Mouse (Mus musculus) E14TG2a.4 (cell line): ENCODE results near the gene Sbf1.

ENCODE experiments used
- H3K27me3 ChIP-seq: 2 replicates; pipeline ENCODE4 v1.6.1; 2014; ENCODE audit warnings: low read length, control low read depth; ENCODE audit not compliant: insufficient read depth
- H3K36me3 ChIP-seq: 2 replicates; pipeline ENCODE4 v1.6.1; 2014; ENCODE audit warnings: low read length, control low read depth; ENCODE audit not compliant: insufficient read depth
- H3K4me1 ChIP-seq: replicated peaks from 2 replicates; pipeline ENCODE4 v1.6.1; 2014; ENCODE audit warnings: low read depth, low read length, control low read depth
- H3K4me3 ChIP-seq: replicated peaks from 2 replicates; pipeline ENCODE4 v1.5.1; 2014; ENCODE audit warnings: mild to moderate bottlenecking, low read length
- H3K9me3 ChIP-seq: 2 replicates; pipeline ENCODE4 v1.6.1; 2014; ENCODE audit warnings: low read length, control low read depth
- CTCF ChIP-seq: conservative IDR thresholded peaks from 2 replicates; pipeline ENCODE4 v1.5.1; 2014; ENCODE audit warnings: low read length
- NANOG ChIP-seq: IDR thresholded peaks from 2 replicates; pipeline ENCODE4 v1.6.1; 2014; ENCODE audit warnings: borderline replicate concordance, low read length, mixed read lengths
- POU5F1 ChIP-seq: IDR thresholded peaks from 2 replicates; pipeline ENCODE4 v1.6.1; 2014; ENCODE audit warnings: low read length, borderline replicate concordance

Gene Sbf1

GRCm38 (mm10) chr15:89309962-89310498 lies 5.1 kb downstream of the Sbf1 start:
- Histone ChIP-seq H3K27me3 (no peaks in the 10 kb centered on the region), H3K36me3 (peaks cover 32% of the 10 kb centered on the region)
- TF ChIP-seq CTCF: no peak
- no peak for TF ChIP-seq POU5F1
- TF ChIP-seq NANOG: no peak

DNA sequence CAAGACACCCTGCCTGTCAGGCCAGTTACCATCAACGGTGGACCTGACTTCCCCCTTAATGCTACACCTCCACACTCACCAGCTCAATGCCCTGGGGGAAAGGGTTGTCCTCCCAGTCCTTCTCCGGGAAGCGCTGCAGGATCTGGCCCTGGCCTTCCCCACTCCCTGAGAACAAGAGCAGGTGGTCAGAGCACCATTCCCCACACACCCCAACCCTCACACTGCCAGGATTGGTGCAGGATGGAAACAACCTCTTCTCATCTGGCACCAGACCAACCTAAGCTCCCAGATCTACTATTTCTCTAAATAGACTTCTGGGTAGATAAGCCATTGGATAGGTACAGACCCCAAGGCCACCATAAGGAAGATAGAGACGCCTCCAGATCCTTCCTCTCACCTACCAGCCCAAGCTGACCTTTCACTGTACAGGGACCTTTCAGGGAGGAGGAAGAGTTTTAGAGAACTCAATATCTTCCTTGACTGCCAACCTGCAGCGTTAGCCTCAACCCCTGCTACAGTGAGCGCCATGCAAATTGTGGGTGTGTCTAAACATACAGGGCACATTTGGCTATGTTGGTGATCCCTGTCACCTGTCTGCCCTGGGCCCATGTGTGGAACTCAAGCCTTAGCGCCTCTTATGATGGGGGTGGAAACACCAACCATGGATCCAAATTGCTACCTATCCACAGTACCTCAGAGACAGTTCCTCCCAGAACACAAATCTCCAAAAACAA lies 6.5 kb downstream of the Sbf1 start:
- Histone ChIP-seq H3K27me3 (no peaks in the 10 kb centered on the region), H3K36me3 (peaks cover 46% of the 10 kb centered on the region), H3K9me3 (peaks cover 4% of the 10 kb centered on the region; the same call in 1 of the 2 replicates), H3K4me1 (peaks cover 64% of the 10 kb centered on the region), H3K4me3 (no peak overlapping the region)
- TF ChIP-seq NANOG (no peak), POU5F1 (no peak), CTCF (no peak)

More at GRCm38 (mm10) chr15:89309962-89310498, 5.1 kb downstream of the Sbf1 start:
- H3K9me3 ChIP-seq: peaks cover 4% of the 10 kb centered on the region; the same call in 1 of the 2 replicates
- no peak overlapping the region for H3K4me3 ChIP-seq
- H3K4me1 ChIP-seq: peaks cover 68% of the 10 kb centered on the region

DNA sequence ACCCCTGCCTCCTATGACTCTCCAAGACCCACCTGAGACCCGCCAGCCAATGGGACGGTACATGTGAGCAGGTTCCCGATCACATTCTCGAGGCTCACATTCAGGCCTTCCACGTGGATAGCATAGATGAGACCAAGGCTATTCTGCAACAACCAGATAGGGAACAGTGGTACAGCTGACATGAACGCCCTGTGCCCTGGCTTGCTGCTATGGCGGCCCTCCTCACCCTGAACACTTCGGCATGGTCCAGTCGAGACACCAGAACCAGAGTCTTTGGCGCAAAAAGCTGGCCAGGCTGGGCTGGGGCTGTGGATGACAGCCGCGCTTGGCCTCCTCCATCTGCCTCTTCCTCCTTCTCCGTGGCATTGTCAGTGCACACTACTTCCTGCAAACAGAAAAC lies 7.7 kb downstream of the Sbf1 start:
- Histone ChIP-seq H3K9me3 (peaks cover 4% of the 10 kb centered on the region; the same call in 1 of the 2 replicates), H3K27me3 (no peaks in the 10 kb centered on the region), H3K36me3 (peaks cover 58% of the 10 kb centered on the region), H3K4me3 (no peak overlapping the region), H3K4me1 (peaks cover 56% of the 10 kb centered on the region)
- TF ChIP-seq CTCF (no peak), NANOG (no peak), POU5F1 (no peak)

DNA sequence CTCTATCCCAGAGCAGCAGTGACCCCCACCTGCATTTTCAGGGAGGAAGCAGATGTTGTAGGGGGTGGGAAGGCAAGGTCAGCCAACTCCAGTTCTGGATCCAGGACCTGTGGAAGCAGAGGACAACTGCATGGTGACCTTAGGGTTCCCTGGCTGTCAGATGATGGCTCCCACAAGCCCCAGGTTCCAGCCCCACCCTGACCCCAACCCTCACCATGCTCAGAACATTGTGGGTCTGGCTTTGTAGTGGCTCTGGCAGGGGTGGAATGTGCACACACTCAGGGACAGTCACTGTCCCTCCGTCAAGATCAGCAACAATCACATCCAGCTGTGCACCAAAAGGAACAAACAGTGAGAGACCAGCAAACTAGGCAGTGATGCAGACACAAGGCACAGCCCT lies 9.1 kb downstream of the Sbf1 start:
- Histone ChIP-seq H3K27me3 (no peaks in the 10 kb centered on the region), H3K4me3 (no peak overlapping the region), H3K4me1 (peaks cover 55% of the 10 kb centered on the region), H3K36me3 (peaks cover 73% of the 10 kb centered on the region), H3K9me3 (peaks cover 2% of the 10 kb centered on the region; the same call in 1 of the 2 replicates)
- no peak for TF ChIP-seq CTCF

GRCm38 (mm10) chr15:89300600-89300999 lies 14.5 kb downstream of the Sbf1 start:
- Histone ChIP-seq H3K4me3 (no peak overlapping the region), H3K36me3 (peaks cover 96% of the 10 kb centered on the region), H3K9me3 (no peaks in the 10 kb centered on the region), H3K27me3 (no peaks in the 10 kb centered on the region), H3K4me1 (peaks cover 14% of the 10 kb centered on the region)
- TF ChIP-seq POU5F1: no peak
- TF ChIP-seq NANOG: no peak
- TF ChIP-seq CTCF: no peak

- no peak for TF ChIP-seq POU5F1
- TF ChIP-seq NANOG: no peak
- TF ChIP-seq CTCF: no peak
- peaks cover 10% of the 10 kb centered on the region for H3K4me1 ChIP-seq
- no peaks in the 10 kb centered on the region for H3K27me3 ChIP-seq
- no peaks in the 10 kb centered on the region for H3K9me3 ChIP-seq
- peaks cover 96% of the 10 kb centered on the region for H3K36me3 ChIP-seq
- no peak overlapping the region for H3K4me3 ChIP-seq
These were observed 14.9 kb downstream of the Sbf1 start for GRCm38 (mm10) chr15:89300180-89300579.

DNA sequence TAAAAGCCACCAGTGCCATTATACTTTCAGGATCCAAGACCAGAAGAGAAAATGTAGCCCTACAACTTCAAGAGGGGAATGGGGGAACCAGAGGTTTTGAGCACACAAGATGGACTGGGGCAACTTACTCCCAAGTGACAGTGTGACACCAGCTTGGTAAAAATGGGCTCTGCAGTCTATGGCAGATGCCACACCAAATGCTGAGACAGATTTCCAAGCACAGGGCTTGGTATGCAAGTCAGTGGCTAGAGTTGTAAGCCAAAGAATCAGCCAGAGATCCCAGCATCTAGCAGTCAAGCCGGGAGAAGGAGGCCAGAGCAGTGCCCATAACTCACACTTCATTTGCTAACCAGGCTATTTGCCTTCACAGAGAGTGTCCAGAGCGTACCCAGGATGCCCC lies 17.4 kb downstream of the Sbf1 start:
- Histone ChIP-seq H3K36me3 (peaks cover 96% of the 10 kb centered on the region), H3K27me3 (no peaks in the 10 kb centered on the region), H3K4me3 (no peak overlapping the region), H3K4me1 (no peaks in the 10 kb centered on the region), H3K9me3 (no peaks in the 10 kb centered on the region)
- no peak for TF ChIP-seq CTCF

DNA sequence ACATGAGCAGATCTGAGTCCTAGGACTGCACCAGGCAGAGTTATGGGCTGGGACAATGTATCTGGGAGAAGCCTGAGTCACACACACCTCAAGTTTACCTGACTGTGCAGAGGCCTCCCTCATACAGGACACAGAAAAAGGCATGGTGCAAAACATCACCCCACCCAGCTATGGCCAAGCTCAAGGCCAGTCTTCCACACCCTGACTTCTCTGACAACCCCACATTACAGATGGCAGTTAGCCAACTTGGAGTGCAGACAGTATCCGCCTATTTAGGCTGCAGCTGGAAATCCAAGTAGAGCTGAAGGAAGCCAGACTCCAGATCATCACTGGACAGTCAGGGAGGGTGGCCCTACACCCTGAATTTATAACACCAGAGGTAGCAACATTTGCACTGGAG lies 18.6 kb downstream of the Sbf1 start:
- Histone ChIP-seq H3K27me3 (no peaks in the 10 kb centered on the region), H3K4me3 (no peak overlapping the region), H3K9me3 (no peaks in the 10 kb centered on the region), H3K36me3 (peaks cover 95% of the 10 kb centered on the region), H3K4me1 (no peaks in the 10 kb centered on the region)
- TF ChIP-seq NANOG (no peak), POU5F1 (no peak), CTCF (no peak)
